Mouse (Mus musculus): ENCODE data around the gene Cdc42ep2. TPM values are rescaled to one million over a fixed set of nuclear protein-coding genes. Genes with fewer than 3 reads are reported as not detected.

Cdc42ep2 gene
- total and polyA plus RNA-seq, 3 experiments = 0.13 to 0.25 (median 0.20) TPM

DNA sequence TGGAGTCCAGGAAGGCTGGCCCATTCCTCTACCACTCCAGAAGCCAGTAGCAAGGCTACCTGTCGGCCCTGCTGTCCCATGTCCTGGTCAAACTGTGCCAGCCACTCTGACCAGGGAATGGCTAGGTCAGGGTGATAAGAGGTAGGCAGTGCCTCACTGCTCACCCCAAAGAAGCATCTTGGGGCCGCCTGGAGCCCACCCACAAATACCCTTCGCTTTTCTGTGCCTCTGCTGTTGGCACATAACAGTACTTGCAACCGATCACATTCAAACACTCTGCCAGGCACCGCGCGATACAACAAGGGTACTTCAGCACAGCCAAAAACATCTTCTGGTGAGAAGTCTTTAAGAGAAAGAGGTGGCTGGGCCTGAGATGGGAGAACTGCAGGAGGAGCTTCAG, 32.4 kb downstream of the Cdc42ep2 start:
- Histone ChIP-seq H3K9me3 (replicated peaks; ENCODE audit: low read length) (no peaks in the 10 kb centered on the region), H3K4me3 (replicated peaks in 1 of 3; ENCODE audit: low read depth in 2 of 3, low read length in 2 of 3, poor library complexity in 1 of 3) (no peak overlapping the region), H3K4me2 (ENCODE audit: insufficient read depth, low read depth, poor library complexity, severe bottlenecking) (no peak overlapping the region), H3K27me3 (replicated peaks) (no peaks in the 10 kb centered on the region), H3K36me3 (replicated peaks in 1 of 2; ENCODE audit: control insufficient read depth in 1 of 2, insufficient read depth in 1 of 2, low read length in 1 of 2) (peaks cover 10 to 60% of the 10 kb centered on the region in 2 experiments), H3K79me2 (replicated peaks; ENCODE audit: control insufficient read depth, extremely low read depth, insufficient read depth, poor library complexity, severe bottlenecking) (no peaks in the 10 kb centered on the region), H3K27ac (ENCODE audit: insufficient read depth, low read depth) (no peak overlapping the region), H3K9ac (ENCODE audit: insufficient read depth, low read depth) (no peak overlapping the region), H3K4me1 (ENCODE audit: control insufficient read depth in 1 of 2, insufficient read depth in 2 of 2) (peaks cover 2 to 13% of the 10 kb centered on the region in 2 experiments; a peak in 1 of 4 replicates)
- TF ChIP-seq KAT2A (IDR thresholded peaks at IDR 0.05; ENCODE audit: insufficient replicate concordance, low read length) = no peak
- no peak for TF ChIP-seq POLR2AphosphoS2 (IDR thresholded peaks at IDR 0.05; ENCODE audit: low read depth, low read length)
- TF ChIP-seq CHD1 (IDR thresholded peaks at IDR 0.05; ENCODE audit: low read depth, low read length) = no peak
- TF ChIP-seq HCFC1 (IDR thresholded peaks at IDR 0.05; ENCODE audit: low read depth, low read length) = no peak
- DNase-seq (ENCODE audit: extremely low read depth) = no peak
- dilution Hi-C loops (cut with MboI; ENCODE audit: extremely low pct_ligation_motif_present, extremely low pct_unique_long_range_greater_than_20kb, low sequenced_read_pairs) = no loop called here
- in situ Hi-C loops (cut with MboI; ENCODE audit: low pct_ligation_motif_present, low pct_unique_long_range_greater_than_20kb, low sequenced_read_pairs) = no loop called here

DNA sequence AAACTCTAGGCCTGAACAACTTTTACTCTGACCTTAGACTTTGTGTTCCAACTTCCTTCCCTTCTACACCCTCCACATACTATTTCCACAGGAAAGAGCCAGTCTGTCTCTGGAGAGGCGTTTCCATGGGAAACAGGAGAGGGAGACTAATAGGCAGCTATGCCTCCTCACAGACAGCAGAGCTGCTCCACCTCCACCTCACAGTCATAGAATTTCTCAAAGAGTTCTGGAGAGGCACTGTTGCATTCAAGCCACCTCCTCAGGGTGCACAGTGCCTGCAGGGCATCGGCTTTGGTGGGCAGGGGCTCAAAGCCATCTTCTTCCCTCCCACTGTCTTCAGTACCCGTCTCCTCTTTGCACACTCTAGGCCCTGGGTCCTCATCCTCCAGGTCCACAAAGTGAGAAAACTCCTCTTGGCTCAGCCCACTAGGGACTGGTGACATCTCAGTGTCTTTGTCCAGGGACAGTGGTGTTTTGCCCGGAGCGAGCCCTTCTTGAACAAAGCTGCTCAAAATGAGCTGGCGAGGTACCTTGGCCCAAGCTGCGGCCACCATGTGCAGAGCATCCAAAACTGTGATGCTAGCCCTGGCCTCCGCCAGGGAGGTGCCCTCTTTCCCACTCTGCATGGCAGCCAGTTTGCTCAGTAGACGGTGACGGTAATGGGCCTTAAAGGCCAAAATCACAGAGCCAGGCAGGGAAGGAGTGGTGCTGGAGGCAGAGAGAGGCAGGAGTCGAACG, 32.9 kb downstream of the Cdc42ep2 start:
- in situ Hi-C loops (cut with MboI; ENCODE audit: low pct_ligation_motif_present, low pct_unique_long_range_greater_than_20kb, low sequenced_read_pairs) = no loop called here
- H3K4me2 ChIP-seq (ENCODE audit: insufficient read depth, low read depth, poor library complexity, severe bottlenecking) = no peak overlapping the region

DNA sequence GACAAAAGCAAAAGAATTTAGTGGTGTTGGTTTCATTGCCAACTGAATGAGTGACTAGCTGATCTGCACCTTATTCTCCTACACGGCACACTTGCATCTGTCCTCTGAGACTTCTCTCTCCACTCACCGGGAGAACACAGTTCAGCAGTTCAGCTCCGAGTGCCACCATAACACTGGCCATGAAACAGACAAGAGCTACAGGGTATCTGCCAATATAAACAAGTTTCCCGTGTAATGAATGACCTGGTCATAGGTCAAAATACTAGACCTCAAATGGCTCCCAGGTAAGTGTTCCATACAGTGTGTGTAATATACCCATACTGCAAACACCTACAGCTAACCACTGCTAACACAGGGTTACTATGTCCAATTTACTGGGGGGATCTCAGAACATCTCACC, 35.4 kb downstream of the Cdc42ep2 start:
- dilution Hi-C loops (cut with MboI; ENCODE audit: extremely low pct_ligation_motif_present, extremely low pct_unique_long_range_greater_than_20kb, low sequenced_read_pairs) = no loop called here
- no peaks in the 10 kb centered on the region for H3K27me3 ChIP-seq (replicated peaks)

More for the DNA sequence above, 32.9 kb downstream of the Cdc42ep2 start:
- dilution Hi-C loops (cut with MboI; ENCODE audit: extremely low pct_ligation_motif_present, extremely low pct_unique_long_range_greater_than_20kb, low sequenced_read_pairs) = no loop called here
- Histone ChIP-seq H3K27ac (ENCODE audit: insufficient read depth, low read depth) (no peak overlapping the region), H3K9me3 (replicated peaks; ENCODE audit: low read length) (no peaks in the 10 kb centered on the region), H3K4me3 (replicated peaks in 1 of 3; ENCODE audit: low read depth in 2 of 3, low read length in 2 of 3, poor library complexity in 1 of 3) (no peak overlapping the region), H3K9ac (ENCODE audit: insufficient read depth, low read depth) (no peak overlapping the region), H3K36me3 (replicated peaks in 1 of 2; ENCODE audit: control insufficient read depth in 1 of 2, insufficient read depth in 1 of 2, low read length in 1 of 2) (peaks cover 8 to 63% of the 10 kb centered on the region in 2 experiments), H3K79me2 (replicated peaks; ENCODE audit: control insufficient read depth, extremely low read depth, insufficient read depth, poor library complexity, severe bottlenecking) (no peaks in the 10 kb centered on the region), H3K27me3 (replicated peaks) (no peaks in the 10 kb centered on the region), H3K4me1 (ENCODE audit: control insufficient read depth in 1 of 2, insufficient read depth in 2 of 2) (peaks cover 2 to 13% of the 10 kb centered on the region in 2 experiments; a peak in 1 of 4 replicates)
- DNase-seq (ENCODE audit: extremely low read depth) = no peak
- no peak for TF ChIP-seq NELFE (IDR thresholded peaks at IDR 0.05; ENCODE audit: low read depth, low read length)
- TF ChIP-seq USF1 (IDR thresholded peaks at IDR 0.05; ENCODE audit: low read depth, low read length) = no peak
- no peak for TF ChIP-seq EP300 (IDR thresholded peaks at IDR 0.05; ENCODE audit: low read length)
- TF ChIP-seq NRF1 (IDR thresholded peaks at IDR 0.05; ENCODE audit: low read depth, low read length) = no peak
- no peak for TF ChIP-seq JUND (conservative IDR thresholded peaks at IDR 0.05; ENCODE audit: low read depth, low read length)
- no peak for TF ChIP-seq ZKSCAN1 (IDR thresholded peaks at IDR 0.05; ENCODE audit: borderline replicate concordance, low read depth, low read length)
- no peak for TF ChIP-seq SIN3A (IDR thresholded peaks at IDR 0.05; ENCODE audit: low read length)
- TF ChIP-seq MAFK (IDR thresholded peaks at IDR 0.05; ENCODE audit: insufficient replicate concordance, low read length) = no peak
- no peak for TF ChIP-seq HCFC1 (IDR thresholded peaks at IDR 0.05; ENCODE audit: low read depth, low read length)
- TF ChIP-seq USF2 (conservative IDR thresholded peaks at IDR 0.05; ENCODE audit: low read depth, low read length) = no peak
- no peak for TF ChIP-seq TCF12 (IDR thresholded peaks at IDR 0.05; ENCODE audit: low read depth, low read length)
- TF ChIP-seq ELF1 (IDR thresholded peaks at IDR 0.05; ENCODE audit: low read depth, low read length) = no peak
- TF ChIP-seq ZMIZ1 (IDR thresholded peaks at IDR 0.05; ENCODE audit: low read depth, low read length) = no peak
- TF ChIP-seq RCOR1 (conservative IDR thresholded peaks at IDR 0.05; ENCODE audit: low read depth, low read length) = no peak
- no peak for TF ChIP-seq RAD21 (IDR thresholded peaks at IDR 0.05; ENCODE audit: low read depth, low read length)
- TF ChIP-seq UBTF (IDR thresholded peaks at IDR 0.05; ENCODE audit: low read depth, low read length) = no peak
- no peak for TF ChIP-seq MAX (IDR thresholded peaks at IDR 0.05; ENCODE audit: low read length)
- TF ChIP-seq CHD1 (IDR thresholded peaks at IDR 0.05; ENCODE audit: low read depth, low read length) = no peak
- TF ChIP-seq IRF4 (IDR thresholded peaks at IDR 0.05; ENCODE audit: low read depth, low read length) = no peak
- no peak for TF ChIP-seq POLR2AphosphoS2 (IDR thresholded peaks at IDR 0.05; ENCODE audit: low read depth, low read length)

More for the DNA sequence above, 35.4 kb downstream of the Cdc42ep2 start:
- H3K9me3 ChIP-seq (replicated peaks; ENCODE audit: low read length) = no peaks in the 10 kb centered on the region
- H3K79me2 ChIP-seq (replicated peaks; ENCODE audit: control insufficient read depth, extremely low read depth, insufficient read depth, poor library complexity, severe bottlenecking) = no peaks in the 10 kb centered on the region
- H3K4me1 ChIP-seq (ENCODE audit: control insufficient read depth in 1 of 2, insufficient read depth in 2 of 2) = peaks cover 2 to 6% of the 10 kb centered on the region in 2 experiments; a peak in 1 of 4 replicates
- DNase-seq (ENCODE audit: extremely low read depth) = no peak
- H3K9ac ChIP-seq (ENCODE audit: insufficient read depth, low read depth) = no peak overlapping the region
- H3K27ac ChIP-seq (ENCODE audit: insufficient read depth, low read depth) = no peak overlapping the region
- no peak overlapping the region for H3K4me2 ChIP-seq (ENCODE audit: insufficient read depth, low read depth, poor library complexity, severe bottlenecking)
- in situ Hi-C loops (cut with MboI; ENCODE audit: low pct_ligation_motif_present, low pct_unique_long_range_greater_than_20kb, low sequenced_read_pairs) = no loop called here
- TF ChIP-seq JUND (conservative IDR thresholded peaks at IDR 0.05; ENCODE audit: low read depth, low read length) = no peak
- no peak for TF ChIP-seq USF2 (conservative IDR thresholded peaks at IDR 0.05; ENCODE audit: low read depth, low read length)
- no peak for TF ChIP-seq SMC3 (IDR thresholded peaks at IDR 0.05; ENCODE audit: low read depth, low read length)
- TF ChIP-seq PAX5 (IDR thresholded peaks at IDR 0.05; ENCODE audit: low read length) = no peak
- no peak for TF ChIP-seq MAZ (IDR thresholded peaks at IDR 0.05; ENCODE audit: low read depth, low read length)
- no peak for TF ChIP-seq RCOR1 (conservative IDR thresholded peaks at IDR 0.05; ENCODE audit: low read depth, low read length)
- TF ChIP-seq GABPA (IDR thresholded peaks at IDR 0.05; ENCODE audit: insufficient replicate concordance, low read depth, low read length) = no peak
- no peak for TF ChIP-seq BHLHE40 (IDR thresholded peaks at IDR 0.05; ENCODE audit: low read depth, low read length)
- TF ChIP-seq CTCF (conservative IDR thresholded peaks at IDR 0.05 in 1 of 2, IDR thresholded peaks at IDR 0.05 in 1 of 2; ENCODE audit: low read depth in 2 of 2, low read length in 2 of 2) = no peak
- TF ChIP-seq ETS1 (conservative IDR thresholded peaks at IDR 0.05; ENCODE audit: low read depth, low read length) = no peak
- peaks cover 15 to 65% of the 10 kb centered on the region in 2 experiments for H3K36me3 ChIP-seq (replicated peaks in 1 of 2; ENCODE audit: control insufficient read depth in 1 of 2, insufficient read depth in 1 of 2, low read length in 1 of 2)
- no peak overlapping the region for H3K4me3 ChIP-seq (replicated peaks in 1 of 3; ENCODE audit: low read depth in 2 of 3, low read length in 2 of 3, poor library complexity in 1 of 3)
